Mouse (Mus musculus): ENCODE measurements around the gene Adcy2.

The Adcy2 gene

DNA sequence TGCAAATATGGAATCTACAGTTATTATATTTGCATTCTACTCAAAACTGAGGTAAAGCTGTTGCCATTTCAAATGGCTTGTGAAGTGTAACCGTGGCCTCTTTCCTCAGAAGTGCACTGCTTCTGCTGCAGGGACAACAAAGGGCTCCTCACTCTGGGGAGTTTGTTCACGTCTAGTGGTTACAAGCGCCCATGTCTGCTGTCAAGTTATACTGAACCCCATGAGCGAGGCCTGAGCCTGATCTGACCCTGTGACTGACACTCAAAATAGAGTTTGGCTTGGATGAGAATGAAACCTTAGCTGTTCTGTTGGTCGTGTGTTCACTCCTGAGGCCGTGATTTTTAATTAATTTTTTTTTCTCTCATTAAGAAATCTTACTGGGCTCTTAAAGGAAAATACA is 38.8 kb downstream of the Adcy2 start:
- no peak for DNase-seq (ENCODE audit: low spot score)

DNA sequence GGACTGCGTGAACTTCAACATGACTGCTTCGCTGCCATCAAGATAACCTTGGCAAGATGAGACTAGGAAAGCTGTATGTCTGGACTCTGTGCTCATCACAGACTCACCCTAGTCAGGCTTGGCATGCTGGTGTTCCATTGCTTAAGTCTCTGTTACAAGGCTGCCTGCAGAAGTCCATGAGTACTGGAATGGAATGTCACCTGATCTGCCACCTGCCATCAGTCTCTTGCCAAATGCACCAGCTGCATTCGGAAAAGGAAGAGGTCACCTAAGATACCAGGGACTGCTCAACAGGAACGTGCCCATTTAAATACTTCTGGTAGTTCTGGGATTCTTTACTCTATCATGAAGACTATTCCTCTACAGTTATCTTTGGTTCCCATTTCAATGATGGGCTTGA is 39.9 kb downstream of the Adcy2 start:
- no peak for DNase-seq (ENCODE audit: low spot score)

DNA sequence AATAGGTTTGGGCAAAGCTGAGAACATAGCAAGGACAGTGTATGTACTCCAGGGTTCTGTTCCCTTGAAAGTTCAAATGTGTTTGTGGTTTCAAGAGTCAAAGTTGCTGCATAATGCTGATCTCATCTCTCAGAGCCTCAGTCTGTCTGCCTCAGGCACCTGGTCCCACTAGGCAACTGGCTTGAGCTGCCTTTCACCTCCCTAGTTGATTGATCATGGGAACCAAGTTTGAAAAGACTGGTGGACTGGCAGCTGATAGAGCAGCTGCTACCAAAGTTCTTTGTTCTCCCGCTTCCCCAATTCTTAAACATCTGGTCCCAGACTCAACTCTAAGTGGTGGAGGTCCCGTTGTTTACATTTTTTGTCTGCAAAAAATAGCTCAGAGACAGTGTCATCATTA is 56.6 kb downstream of the Adcy2 start:
- DNase-seq (ENCODE audit: low spot score): no peak

DNA sequence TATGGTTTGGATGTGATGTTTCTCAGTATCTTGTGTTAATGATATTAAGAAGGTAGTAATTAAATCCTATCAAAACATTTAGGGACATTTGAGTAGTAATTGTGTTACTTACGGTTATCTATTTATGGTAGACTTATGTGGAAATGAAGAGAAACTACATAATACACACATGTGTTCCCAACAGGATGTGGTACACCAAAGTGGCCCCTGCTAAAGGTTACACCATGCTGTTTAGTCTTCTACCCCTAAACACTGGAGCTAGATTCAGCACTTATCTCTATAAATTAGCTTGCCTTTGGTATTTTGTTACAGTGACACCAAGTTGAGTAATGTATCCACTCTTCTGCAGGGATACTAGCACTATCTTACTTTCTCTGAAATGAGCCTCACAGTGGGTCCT is 57.9 kb downstream of the Adcy2 start:
- DNase-seq (ENCODE audit: low spot score): no peak

DNA sequence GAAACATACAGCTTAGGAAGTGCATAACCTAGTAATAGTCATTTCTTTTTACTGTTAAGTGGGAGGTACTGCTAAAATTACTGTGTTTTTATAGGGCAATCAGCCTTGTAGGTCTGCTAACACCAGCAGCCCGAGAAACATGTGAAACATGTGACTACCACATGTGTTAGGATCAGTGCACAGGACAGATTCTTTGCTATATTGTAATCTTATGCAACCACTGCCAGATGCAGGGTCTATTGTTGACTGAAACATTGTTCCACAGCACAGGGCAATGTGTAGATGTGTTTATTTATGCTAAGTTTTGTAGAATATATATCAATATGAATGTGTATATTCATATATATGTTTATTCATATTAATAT is 67.1 kb downstream of the Adcy2 start:
- DNase-seq (ENCODE audit: low spot score): no peak

DNA sequence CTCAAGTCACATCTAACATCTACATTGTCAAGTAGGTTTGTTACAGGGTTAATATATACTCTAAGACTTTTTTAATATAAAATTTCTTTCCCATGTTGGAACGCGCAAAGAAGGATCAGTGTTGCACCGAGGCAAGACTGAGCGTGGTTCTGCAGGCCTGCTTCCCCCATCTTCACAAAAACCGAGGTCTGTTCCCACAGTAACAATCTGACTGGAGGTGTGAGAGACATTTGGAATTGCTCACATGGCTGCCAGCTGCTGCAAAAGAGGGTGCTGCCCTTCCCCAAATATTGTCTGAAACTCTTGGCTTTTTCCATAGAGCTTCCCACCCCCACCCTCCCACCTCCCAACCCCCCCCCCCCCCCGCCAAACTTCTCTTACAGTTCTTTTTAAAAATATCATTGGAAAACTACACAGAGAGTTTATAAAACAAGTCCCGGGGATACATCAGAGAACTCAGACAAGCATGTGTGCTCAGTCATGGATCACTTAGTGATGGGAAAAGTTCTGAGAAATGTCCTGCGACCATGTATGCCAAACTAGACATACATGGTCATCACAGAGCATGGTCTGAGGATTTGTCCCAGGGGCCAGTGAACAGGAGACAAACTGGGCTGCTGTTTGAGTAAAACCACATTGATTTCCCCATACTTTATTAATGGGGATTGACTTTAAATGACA is 67.6 kb downstream of the Adcy2 start:
- DNase-seq (ENCODE audit: low spot score): no peak

DNA sequence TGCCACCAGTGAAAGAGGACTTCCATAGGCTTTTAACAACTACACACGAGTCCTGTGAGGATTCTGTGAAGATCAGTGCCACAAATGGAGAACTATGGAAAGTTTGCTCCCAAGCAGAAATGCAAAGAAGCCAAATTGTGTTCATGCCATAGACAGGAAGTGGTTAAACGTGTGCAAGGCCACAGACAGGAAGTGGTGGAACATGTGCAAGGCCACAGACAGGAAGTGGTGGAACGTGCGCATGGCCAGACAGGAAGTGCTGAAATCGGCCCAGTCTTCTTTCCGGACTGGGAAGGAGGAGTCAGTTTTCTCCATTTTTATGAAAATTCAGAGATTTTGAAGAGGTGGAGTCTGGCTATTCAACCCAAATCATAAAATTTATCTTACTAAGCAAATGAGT is 70.9 kb downstream of the Adcy2 start:
- no peak for DNase-seq (ENCODE audit: low spot score)

DNA sequence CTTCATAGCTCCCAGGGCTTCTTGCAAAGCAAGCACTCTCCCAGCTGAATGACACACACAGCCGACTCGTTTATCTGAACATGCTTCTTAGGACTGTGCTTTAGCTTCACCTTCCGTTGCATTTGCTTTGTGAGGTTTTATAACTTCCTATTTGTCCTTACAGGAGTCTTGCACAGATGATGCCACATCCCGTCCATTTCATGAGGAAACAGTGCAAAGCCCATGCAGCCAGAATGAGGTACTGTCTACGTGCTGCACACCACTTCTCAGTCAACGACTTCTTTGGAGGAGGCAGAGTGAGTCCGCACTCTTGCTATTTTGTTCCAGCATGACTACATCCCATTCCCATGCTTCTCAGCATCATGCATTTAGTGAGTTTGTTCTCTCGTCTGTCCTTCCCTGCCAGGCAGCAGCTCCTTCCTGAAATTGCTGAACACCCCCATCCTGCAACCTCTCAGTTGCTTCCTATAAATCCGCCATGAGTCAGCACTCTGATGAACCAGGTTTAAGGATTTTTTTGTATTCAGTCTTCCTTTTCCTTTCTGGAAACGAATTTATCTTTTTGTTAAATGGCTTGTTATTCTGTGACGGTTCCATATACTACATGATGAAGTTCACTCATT is 85.6 kb downstream of the Adcy2 start:
- no peak for DNase-seq (ENCODE audit: low spot score)

DNA sequence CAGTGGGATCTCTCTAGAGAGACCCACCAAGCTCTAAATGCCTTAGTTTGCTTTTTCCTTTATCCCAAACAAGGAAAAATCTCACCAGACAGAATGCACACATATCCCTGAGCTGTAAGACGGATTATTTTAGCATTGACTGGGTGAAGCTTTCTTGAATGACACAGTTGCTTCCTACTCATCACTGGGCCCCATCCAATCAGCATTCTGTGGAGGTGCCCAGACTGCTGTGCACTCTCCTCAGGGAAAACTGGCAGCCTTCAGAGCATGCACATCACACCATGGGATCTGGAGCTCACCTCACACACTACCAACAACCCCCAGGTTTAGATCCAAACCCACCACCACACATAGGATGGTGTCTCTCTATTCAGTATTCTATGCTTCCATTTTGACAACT is 92.7 kb downstream of the Adcy2 start:
- no peak for DNase-seq (ENCODE audit: low spot score)

DNA sequence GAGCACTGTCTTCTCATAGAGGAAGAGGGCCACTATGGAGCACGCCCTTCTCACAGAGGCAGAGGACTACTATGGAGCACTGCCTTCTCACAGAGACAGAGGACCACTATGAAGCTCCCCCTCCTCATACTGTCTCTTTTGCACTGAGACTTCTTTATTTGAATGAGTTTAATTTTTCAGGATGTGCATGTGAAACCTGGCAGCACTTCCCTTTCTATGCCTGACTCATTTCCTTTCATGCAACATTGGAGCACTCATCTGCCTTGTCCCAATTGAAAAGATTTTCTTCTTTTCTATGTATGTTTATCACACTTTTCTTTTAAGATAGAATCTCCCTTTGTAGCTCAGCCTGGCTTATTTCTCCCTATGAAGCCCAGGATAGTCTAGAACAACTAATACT is 96.6 kb downstream of the Adcy2 start:
- no peak for DNase-seq (ENCODE audit: low spot score)

DNA sequence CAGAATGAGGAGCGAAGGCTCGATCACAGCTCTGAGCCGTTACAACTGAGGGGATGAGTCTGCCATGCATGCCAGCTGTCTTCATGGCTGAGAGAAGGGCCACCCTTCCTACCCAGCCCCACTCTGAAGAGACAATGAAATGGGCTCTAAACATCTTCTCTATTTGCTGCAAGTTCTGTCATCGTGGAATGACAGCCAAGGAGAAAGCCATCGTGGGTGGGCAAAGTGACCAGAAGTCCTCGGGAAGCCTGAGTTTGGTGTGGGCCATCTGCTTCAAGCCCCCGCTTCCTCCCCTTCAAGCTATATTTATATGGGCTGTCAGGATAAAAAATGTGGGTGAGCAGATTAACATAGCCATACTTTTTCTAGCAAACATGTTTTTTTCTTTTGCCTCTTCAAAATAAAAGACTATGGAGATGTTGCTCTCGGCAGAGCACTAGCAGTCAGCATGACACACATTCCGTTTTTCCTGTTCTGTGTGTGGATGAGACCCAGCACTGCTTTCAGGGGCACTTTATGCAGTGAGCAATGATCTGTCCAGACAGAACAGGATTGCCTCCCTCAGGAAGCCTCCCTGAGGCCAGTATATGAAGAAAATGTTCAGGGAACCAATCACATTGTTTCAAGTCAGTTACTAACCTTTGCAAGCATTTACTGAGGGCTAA is 109.3 kb downstream of the Adcy2 start:
- DNase-seq (ENCODE audit: low spot score): no peak

DNA sequence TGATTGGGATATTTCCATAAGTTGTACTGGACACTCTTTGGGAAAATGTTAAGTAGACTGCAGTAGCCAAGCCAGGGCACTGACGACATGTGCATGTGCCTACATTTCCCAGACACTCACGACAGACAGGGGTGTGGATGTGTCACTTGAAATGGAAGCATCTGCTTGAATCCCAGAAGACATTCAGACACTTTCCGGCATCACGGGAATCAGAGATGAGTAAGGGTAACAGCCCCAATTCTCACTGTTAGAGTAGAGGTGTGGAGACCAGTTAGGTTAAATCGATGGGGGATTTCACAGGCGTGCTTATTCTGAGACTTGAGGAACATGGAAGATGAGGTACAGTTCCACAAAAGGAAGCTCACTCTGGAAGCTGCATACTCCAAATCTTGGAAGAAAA is 130.6 kb downstream of the Adcy2 start:
- no peak for DNase-seq (ENCODE audit: low spot score)

DNA sequence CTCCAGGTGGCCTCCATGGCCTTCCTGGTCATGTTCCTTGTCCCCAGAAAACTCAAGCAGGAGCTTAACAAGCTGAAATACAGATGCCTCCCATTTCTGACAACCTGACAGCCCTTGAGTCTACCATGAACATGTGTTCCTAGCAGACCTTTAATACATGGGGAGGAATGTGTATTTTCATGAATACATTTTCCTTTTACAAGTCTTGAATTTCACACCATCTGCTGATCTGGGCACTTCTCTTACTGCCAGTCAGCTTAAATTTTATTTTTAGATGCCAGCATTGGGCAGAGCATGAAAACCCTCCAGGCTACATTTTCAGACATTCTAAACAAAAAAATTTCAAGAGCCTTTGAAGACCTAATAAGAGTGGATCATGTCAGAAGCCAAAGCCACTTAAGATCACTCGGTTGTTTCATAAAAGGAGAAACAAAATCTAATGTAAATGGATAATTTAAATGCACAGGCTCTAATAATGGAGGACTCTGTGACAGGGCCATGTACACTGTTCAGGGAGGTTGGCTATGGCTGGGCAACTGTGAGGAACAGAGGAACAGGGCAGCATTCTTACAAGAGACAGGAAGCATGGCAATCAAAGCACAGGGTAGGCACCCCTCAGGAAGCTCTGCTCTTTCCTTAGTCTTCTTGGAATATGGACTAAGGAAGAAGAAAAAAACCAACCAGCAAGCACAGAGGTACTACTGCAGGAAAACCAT is 131.2 kb downstream of the Adcy2 start:
- no peak for DNase-seq (ENCODE audit: low spot score)

DNA sequence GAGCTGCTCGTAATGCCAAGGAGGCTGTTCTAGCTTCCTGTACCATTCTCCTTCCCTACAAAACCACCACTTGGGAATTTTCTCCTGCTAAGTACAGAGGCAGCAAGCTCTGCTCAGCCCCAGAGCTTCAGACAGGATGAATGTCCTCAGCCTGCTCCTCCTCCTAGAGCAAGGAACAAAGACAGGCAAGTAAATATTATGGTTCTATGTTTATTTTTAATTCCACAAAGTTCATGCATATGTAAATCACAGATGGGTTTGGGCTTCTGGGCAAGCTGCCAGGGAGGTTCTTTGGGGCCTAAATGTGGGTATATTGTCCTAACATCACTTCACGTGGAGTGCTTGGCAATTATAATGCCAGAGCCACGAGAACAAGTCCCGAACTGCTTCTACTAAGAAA is 139.3 kb downstream of the Adcy2 start:
- no peak for DNase-seq (ENCODE audit: low spot score)

DNA sequence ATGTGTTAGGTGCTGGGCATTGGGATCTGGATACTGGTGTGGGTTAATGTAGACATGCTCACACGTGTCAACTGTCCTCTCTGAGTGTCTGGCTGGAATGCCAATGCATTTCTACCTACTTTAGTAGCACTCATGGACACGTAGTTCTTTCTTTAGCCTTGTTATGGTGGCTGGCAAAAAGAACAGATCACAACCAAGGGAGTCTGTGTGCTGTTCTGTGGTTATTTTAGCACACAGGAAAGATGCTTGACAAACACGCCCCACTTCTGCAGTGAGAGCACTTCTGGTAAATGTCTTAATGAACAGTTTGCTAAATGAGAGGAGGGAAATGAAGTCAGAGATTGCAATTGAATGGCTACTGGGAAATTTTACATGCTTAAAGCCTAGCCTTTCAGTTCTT is 151.1 kb downstream of the Adcy2 start:
- no peak for DNase-seq (ENCODE audit: low spot score)

DNA sequence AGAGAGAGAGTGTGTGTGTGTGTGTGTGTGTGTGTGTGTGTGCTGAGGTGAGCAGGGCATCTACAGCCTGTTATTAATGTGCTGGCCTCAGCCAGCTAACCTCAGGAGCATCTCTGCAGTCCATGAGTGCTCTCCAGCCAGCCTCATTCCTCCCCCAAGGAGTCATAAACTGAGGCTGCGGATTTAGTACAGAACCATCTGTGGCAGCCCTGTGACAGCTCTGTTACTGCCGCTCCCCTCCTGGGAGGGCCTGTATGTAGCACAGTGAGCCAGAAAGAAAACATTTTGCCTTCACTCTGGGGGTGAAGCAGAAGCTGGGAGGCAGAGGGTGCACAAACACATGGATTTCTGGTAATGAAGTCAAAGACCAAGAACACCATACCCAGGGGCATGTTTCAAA is 159.8 kb downstream of the Adcy2 start:
- no peak for DNase-seq (ENCODE audit: low spot score)

DNA sequence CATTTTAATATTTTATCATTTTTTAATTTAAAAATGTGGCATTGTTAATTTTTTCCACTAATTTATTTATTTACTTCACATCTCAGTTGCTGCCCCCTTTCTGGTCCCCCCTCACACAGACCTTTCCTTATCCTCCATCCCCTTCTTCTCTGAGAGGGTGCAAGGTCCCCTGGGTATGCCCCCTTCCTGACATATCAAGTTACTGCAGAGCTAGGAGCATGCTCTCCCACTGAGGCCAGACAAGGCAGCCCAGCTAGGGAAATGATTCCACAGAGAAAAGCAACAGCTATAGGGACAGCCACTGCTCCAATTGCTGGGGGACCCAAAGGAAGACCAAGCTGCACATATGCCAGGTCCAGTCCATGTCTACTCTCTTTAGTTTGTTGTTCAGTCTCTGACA is 163.2 kb downstream of the Adcy2 start:
- DNase-seq (ENCODE audit: low spot score): no peak

DNA sequence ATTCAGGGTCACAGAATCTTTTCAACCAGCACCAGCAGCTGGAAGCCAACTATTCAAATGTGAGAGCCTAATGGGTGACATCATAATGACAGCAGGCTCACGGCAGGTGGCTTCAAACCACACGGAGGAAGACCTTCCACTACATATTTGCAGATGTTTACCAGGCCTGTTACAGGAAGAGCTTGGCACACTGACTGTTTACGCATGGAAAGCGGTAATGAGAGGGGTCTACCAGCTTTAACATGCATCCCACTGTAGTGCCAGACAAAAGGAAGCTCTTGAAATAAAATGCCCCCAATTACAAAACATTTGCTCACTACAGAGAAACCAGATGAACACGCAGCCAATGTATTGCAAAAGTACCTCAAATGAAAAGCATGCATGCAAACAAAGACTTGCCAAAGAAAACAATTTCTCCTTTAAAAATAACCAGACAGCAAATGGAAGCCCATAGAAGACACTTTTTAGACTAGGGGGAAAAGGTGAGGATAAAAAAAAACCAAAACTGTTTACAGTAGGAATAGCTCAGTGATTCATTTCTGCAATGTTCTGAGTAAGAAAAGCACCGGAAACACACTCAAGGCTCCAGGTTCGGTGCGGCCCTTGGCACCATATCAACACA is 163.8 kb downstream of the Adcy2 start:
- DNase-seq (ENCODE audit: low spot score): no peak

DNA sequence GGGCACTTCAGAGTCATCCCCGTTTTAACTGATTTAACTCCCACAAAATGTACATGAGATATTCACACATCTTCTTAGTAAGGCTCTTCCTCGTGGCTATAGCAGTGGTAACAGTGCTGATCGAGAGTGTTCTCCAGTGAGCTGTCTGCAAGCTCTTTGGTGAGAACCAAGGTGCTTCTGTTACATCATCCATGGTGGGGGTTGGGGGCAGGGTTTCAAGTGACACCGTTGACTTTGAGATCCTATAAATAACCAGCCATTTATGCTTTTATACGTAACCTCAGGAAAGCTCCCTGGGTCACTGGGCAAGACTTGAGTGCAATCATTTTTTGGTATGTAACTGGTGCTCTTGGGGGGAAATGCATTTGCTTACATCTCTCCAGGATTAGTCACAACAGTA is 167.2 kb downstream of the Adcy2 start:
- no peak for DNase-seq (ENCODE audit: low spot score)

DNA sequence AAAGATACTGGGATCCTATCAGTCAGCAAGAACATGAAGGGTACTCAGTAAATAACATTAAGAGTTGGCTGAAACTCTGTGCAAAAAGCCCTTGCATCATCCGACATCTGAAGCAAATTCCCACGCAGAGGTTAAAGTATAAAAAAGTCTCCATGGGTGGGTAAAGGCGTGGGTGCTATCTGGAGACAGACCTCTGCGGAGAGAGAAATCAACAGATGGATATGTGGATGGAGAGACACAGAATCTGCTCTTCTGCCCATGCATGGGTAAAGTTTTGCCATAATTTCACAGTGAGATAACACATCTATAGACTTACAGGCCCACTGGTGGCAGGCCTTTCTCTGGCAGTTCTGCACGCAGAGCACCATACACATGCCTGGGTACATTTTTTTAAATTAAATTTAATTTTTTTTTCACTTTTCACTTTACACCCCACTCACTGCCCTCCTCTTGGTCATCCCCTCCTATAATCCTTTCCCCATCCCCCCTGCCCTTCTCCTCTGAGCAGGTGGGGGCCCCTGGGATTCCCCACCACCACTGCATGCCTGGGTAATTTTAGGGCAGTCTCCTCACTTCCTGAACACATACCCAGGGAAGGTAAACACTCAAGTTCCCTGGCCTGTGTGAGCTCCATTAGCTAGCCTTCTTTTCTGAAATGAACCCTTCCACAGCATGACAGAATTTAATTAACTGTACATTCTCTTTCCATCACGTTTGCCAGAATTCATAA is 169.1 kb downstream of the Adcy2 start:
- no peak for DNase-seq (ENCODE audit: low spot score)

DNA sequence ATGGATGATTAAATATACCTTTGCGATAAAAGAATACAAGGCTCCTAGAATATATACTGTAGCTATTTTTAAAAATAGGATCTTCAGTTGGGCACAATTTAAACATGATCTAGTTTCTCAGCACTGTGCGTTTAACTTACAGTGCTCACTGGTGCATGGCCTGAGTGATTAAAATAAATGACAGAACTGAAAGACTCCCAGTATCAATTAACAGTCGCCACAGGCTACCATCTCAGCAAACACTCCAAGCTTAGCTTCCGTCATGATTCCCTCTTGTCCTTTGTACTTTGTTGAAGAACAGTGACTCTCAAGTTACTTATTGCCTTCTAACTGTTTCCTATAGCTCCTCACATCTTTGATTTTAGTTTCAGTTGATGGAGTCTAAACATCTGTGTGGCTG is 170.9 kb downstream of the Adcy2 start:
- no peak for DNase-seq (ENCODE audit: low spot score)

DNA sequence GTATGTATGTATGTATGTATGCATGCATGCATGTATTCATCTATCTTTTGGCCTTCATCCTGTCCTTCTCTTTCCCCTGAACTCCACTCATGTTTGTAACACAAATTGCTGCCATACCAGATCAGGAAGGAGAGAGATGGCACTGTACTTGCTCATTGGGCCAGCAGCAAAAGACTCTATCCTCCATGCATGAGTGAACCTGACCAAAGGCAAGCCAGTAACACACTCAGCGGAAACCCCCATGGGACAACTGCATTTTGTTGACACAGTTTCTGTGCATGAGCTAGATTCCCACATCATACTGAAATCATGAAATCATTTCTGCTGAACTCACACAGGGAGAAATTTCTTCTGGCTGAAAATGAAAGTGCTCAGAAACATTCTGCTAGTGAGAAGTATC is 172.9 kb downstream of the Adcy2 start:
- no peak for DNase-seq (ENCODE audit: low spot score)

Measured in ovary, adult 18-20 months (tissue).